Mouse (Mus musculus) cerebellum, postnatal 4 days (tissue): Measurements from ENCODE around the gene C730034F03Rik.
A peak's percentile ranks its signal among the peaks of the same experiment; 100 is the strongest.

Source experiments
- DNase-seq, 2 experiments: peaks; one replicate each; pipeline ENCODE4 v3.0.0; 2022; ENCODE audit warnings: low spot score in 2 of 2, mixed read lengths in 1 of 2

Gene C730034F03Rik

GRCm38 (mm10) chr15:89431806-89432205 is 2.4 kb downstream of the C730034F03Rik start:
- DNase-seq: no peak

GRCm38 (mm10) chr15:89432946-89433345 is 3.6 kb downstream of the C730034F03Rik start:
- DNase-seq: no peak

GRCm38 (mm10) chr15:89434136-89434535 is 4.7 kb downstream of the C730034F03Rik start:
- DNase-seq: no peak

GRCm38 (mm10) chr15:89435878-89436277 is 6.5 kb downstream of the C730034F03Rik start:
- no peak for DNase-seq

GRCm38 (mm10) chr15:89442486-89443070 is 13.2 kb downstream of the C730034F03Rik start:
- no peak for DNase-seq

GRCm38 (mm10) chr15:89452906-89453864 is 23.8 kb downstream of the C730034F03Rik start:
- no peak for DNase-seq

GRCm38 (mm10) chr15:89453865-89454478 is 24.6 kb downstream of the C730034F03Rik start, which contains the start of gene Mapk8ip2:
Gene Mapk8ip2 (plus strand): TSS chr15:89453913.
- DNase-seq: peak in 1 of 2 experiments; percentile 72

GRCm38 (mm10) chr15:89454857-89455256 is 25.5 kb downstream of the C730034F03Rik start:
- no peak for DNase-seq

GRCm38 (mm10) chr15:89455642-89456041 is 26.3 kb downstream of the C730034F03Rik start:
- DNase-seq: no peak

GRCm38 (mm10) chr15:89458942-89459341 is 29.6 kb downstream of the C730034F03Rik start:
- DNase-seq: no peak

- DNase-seq: no peak
These were observed 30.4 kb downstream of the C730034F03Rik start for GRCm38 (mm10) chr15:89459821-89460220.

- no peak for DNase-seq
These were observed 30.9 kb downstream of the C730034F03Rik start for GRCm38 (mm10) chr15:89460298-89460697.

GRCm38 (mm10) chr15:89461321-89461720 is 31.9 kb downstream of the C730034F03Rik start:
- DNase-seq: no peak

GRCm38 (mm10) chr15:89462176-89462575 is 32.8 kb downstream of the C730034F03Rik start:
- no peak for DNase-seq

GRCm38 (mm10) chr15:89463334-89464235 is 34.2 kb downstream of the C730034F03Rik start:
- DNase-seq: no peak

- DNase-seq: no peak
These were observed 35.7 kb downstream of the C730034F03Rik start for GRCm38 (mm10) chr15:89465052-89465451.

- no peak for DNase-seq
These were observed 39.2 kb downstream of the C730034F03Rik start for GRCm38 (mm10) chr15:89468577-89468976.

GRCm38 (mm10) chr15:89471476-89471875 is 42.1 kb downstream of the C730034F03Rik start:
- DNase-seq: no peak

- DNase-seq: no peak
These were observed 44.0 kb downstream of the C730034F03Rik start for GRCm38 (mm10) chr15:89473370-89473769.

GRCm38 (mm10) chr15:89473921-89474320 is 44.5 kb downstream of the C730034F03Rik start:
- no peak for DNase-seq

GRCm38 (mm10) chr15:89474596-89475292 is 45.4 kb downstream of the C730034F03Rik start:
- no peak for DNase-seq
